Mouse (Mus musculus) olfactory bulb, adult 2 months (tissue): Measurements from ENCODE around the gene Klhl6.

Experiments
- CTCF ChIP-seq: fragments of 200-500 bp; IDR thresholded peaks from 2 replicates; pipeline ENCODE4 v1.5.1; 2012; ENCODE audit warnings: low read depth, mild to moderate bottlenecking, low read length, moderate library complexity; ENCODE audit not compliant: insufficient read depth
- POLR2A ChIP-seq: fragments of 200-500 bp; IDR thresholded peaks from 2 replicates; pipeline ENCODE4 v1.6.1; 2012; ENCODE audit warnings: mild to moderate bottlenecking, low read depth, low read length, moderate library complexity; ENCODE audit not compliant: insufficient read depth

DNA sequence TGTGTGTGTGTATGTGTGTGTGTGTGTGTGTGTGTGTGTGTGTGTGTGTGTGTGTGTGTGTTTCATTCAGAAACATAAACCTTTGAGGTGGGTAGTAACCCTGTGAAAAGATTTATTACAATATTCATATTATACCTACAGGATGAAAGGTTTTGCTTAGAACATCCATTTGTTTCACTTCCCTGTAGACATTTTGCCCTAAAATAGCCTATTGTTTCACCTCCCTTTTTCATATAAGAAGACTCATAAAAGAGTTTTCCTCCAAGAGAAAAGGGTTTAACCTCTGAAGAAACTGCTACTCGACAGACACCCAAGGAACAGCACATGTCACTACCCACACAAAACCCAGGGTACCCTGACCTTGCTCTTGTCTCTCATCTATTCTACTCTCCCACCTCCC is 40.0 kb upstream of the Klhl6 start:
- TF ChIP-seq POLR2A (no peak), CTCF (no peak)
